Mouse (Mus musculus): Measurements from ENCODE around the gene Clic5. TPM values are rescaled to one million over a fixed set of nuclear protein-coding genes. Genes with fewer than 3 reads are reported as not detected.

The Clic5 gene
- polyA plus RNA-seq (2012; rRNA removed): 0.35 and 0.38 TPM in 2 replicates

DNA sequence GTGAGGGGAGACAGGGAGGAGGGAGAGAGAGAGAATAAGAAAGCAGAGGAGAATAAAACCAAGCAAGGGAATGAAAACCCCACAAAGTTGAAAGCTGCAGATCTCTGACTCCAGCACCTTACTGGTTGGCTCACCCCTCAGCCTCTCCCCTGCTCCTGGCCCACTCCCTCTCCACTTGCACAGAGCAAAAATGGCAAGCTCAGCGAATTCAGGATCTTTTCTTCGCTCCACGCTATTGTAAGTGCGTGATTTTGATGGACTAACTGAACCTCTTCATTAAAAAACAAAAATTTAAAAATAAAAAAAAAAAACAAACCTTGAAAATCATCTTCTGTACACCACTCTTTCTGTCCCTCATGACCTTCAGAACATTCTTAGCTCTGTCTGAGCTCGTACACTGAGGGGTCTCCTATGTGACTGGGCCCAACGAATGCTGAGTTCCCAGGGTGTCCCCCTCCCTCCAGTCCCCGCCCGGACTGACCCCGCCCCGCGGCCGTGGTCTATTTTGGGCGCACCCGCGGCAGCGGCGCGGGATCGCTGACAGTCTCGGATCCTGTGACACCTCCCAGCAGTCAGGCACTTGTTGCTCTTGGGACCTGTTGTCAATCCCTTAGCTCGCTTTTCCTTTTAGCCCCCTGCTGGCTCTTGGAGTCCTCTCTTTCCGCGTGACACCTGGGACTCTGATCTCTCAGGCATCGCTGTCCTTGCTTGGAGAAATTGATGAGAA lies at the start of gene Clic5:
Gene Clic5 (plus strand): TSS at position 543 of the 727 bp plus-strand sequence.

Other genes starting within 250 kb of the Clic5 start
- 4.0 and 4.4 TPM in 2 replicates for gene Enpp5, start 109.8 kb upstream of the Clic5 start, polyA plus RNA-seq (2012; rRNA removed)
- 2.9 and 3.1 TPM in 2 replicates for gene Enpp4, start 82.8 kb upstream of the Clic5 start, polyA plus RNA-seq (2012; rRNA removed)